Mouse (Mus musculus) kidney, adult 2 months (tissue): ENCODE measurements around the gene Zfp934. TPM values are rescaled to one million over a fixed set of nuclear protein-coding genes. Genes with fewer than 3 reads are reported as not detected.
A peak's percentile ranks its signal among the peaks of the same experiment; 100 is the strongest.
"Not testable (repeated sequence)": the region's sequence is repeated elsewhere in the genome, so short reads cannot be mapped to it uniquely, and the experiment has no call there.

ENCODE experiments used
- DNase-seq: peaks from one replicate; pipeline ENCODE4 v3.0.0; 2021
- H3K27ac ChIP-seq: fragments of 200-500 bp; 2 replicates; pipeline ENCODE4 v1.5.1; 2012; ENCODE audit warnings: low read depth, low read length, control low read depth, inconsistent platforms; ENCODE audit not compliant: insufficient read depth
- H3K27me3 ChIP-seq: fragments of 200-500 bp; replicated peaks from 2 replicates; pipeline ENCODE4 v1.6.1; 2012; ENCODE audit warnings: mild to moderate bottlenecking, moderate library complexity, low read length, inconsistent platforms; ENCODE audit not compliant: control insufficient read depth, insufficient read depth
- H3K36me3 ChIP-seq: fragments of 200-500 bp; 2 replicates; pipeline ENCODE4 v1.6.1; 2012; ENCODE audit warnings: mild to moderate bottlenecking, moderate library complexity, low read length, inconsistent platforms; ENCODE audit not compliant: control insufficient read depth, insufficient read depth
- H3K4me1 ChIP-seq: fragments of 200-500 bp; 2 replicates; pipeline ENCODE4 v1.6.1; 2011; ENCODE audit warnings: low read length; ENCODE audit not compliant: control insufficient read depth, insufficient read depth
- H3K4me3 ChIP-seq: fragments of 200-500 bp; 2 replicates; pipeline ENCODE4 v1.5.1; 2011; ENCODE audit warnings: mild to moderate bottlenecking, low read depth, low read length, control low read depth; ENCODE audit not compliant: insufficient read depth
- CTCF ChIP-seq: fragments of 200-500 bp; conservative IDR thresholded peaks from 2 replicates; pipeline ENCODE4 v1.5.1; 2011; ENCODE audit warnings: low read depth, mild to moderate bottlenecking, control low read depth, low read length, moderate library complexity, mixed read lengths; ENCODE audit not compliant: insufficient read depth, insufficient read length
- WGBS: fragments of 180-500 bp; shearing (Covaris S2); methylation state at CpG from one replicate; pipeline ENCODE4 v1.1.7; 2018; 5-methylcytosine and 5-hydroxymethylcytosine counted together
- polyA plus RNA-seq: library from polyadenylated mRNA; depleted of rRNA; stranded (reverse); fragments of >200 nt; gene quantifications from 2 replicates; pipeline ENCODE4 v1.2.3, GENCODE M21; 2012; rRNA removed

Zfp934 gene
- polyA plus RNA-seq: 1.1 and 2.1 TPM in 2 replicates

DNA sequence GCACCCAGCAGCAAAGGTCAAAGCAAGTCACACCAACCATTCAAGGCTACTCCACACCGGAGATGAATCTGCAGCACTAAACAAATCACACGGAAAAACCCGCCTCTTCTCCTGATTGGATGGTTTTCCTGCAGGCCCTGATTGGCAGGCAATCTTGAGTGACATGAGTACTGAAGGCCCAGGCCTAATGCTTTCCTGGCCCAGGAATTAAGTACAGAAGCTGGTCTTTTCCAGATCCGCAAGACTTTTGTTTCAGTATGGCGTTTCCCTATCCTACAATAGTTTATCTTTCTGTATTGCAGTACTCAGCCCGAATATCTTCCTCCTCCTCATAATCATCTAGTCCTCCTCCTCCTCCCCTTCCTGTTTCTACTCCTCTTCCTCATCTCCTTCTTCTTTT lies at the start of gene Zfp934:
Gene Zfp934 (minus strand): TSS at position 101 of the 400 bp plus-strand sequence.
- not testable (repeated sequence) for H3K36me3 ChIP-seq, H3K27ac ChIP-seq, H3K4me1 ChIP-seq, H3K4me3 ChIP-seq, H3K27me3 ChIP-seq, DNase-seq
- 91% methylated on average over 4 of the region's 6 CpGs for WGBS

GRCm38 (mm10) chr13:62617449-62617848 lies 46.5 kb upstream of the Zfp934 start:
- not testable (repeated sequence) for H3K27ac ChIP-seq, H3K4me3 ChIP-seq, H3K27me3 ChIP-seq, DNase-seq, H3K4me1 ChIP-seq, H3K36me3 ChIP-seq
- WGBS: 98% methylated on average over 4 of the region's 4 CpGs

DNA sequence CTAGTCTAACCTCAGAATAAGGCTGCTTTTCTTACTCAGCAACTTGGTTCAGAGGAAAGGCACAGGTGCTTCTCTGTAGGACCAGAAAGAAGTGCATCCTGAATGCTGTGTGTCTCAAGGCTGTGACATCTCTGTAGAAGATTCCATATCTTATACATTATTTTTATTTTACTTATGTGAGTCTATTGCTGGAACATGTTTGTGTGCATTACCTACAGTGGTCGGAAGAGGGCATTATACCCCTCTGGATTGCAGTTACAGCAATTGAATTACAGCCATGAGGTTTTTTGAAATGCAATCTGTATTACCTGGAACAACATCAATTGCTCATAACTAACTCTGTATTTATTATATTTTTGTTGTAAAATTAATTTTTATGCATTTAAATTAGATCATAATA lies 9.3 kb downstream of the Zfp934 start:
- not testable (repeated sequence) for H3K4me1 ChIP-seq, H3K4me3 ChIP-seq, H3K27ac ChIP-seq, H3K36me3 ChIP-seq, H3K27me3 ChIP-seq
- peak; percentile 12 for DNase-seq
- 27% methylated on average over 1 of the region's 1 CpGs for WGBS

DNA sequence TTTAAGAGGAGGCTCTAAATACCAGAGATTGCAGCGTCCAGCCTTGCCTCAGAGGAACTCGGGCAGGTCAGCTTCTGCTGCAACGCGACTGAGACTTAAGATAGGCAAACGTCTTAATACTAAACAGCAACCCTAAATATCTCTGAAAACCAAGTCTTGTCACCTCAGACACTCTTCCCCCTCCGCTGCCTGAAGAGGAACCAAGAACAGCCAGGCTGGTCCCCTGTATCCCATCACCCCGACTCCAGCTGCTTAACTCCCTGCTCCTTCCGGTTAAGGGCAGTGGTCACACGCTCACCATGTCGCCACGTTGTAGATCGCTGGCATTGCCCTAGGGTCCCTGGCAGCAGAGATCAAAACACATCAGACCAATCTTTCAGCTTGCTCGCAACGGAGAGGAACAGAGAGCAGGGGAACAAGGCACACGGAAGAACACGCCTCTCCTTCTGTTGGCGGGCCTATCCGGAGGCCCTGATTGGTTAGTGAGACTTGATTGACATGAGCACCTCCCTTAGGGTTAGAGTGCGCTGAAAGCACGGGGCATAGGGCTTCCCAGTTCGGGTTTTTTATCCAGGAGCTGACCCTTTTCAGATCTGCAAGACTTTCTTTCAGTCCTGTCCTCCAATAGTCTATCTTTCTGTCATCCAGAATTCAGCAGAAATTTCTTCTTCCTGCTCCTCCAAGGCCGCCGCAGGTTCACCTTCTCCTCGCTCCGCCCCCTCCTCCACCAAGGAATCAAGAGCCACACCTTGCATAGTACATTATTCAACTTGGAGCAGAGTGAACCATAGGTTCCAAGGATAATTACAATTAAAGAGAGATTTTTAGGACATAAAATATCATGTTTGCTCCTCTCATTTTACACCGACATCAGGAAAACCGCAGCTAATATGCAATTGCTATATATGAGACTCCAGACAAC lies 12.5 kb downstream of the Zfp934 start, which contains the start of gene Zfp935:
Gene Zfp935 (minus strand): TSS at position 323 of the 922 bp plus-strand sequence.
- H3K36me3 ChIP-seq, H3K4me1 ChIP-seq, H3K27ac ChIP-seq, H3K27me3 ChIP-seq: not testable (repeated sequence)
- peak within 1 kb of the TSS; percentile 80 for H3K4me3 ChIP-seq
- peak; percentile 85 for DNase-seq
- 2% methylated on average over 27 of the region's 27 CpGs for WGBS

DNA sequence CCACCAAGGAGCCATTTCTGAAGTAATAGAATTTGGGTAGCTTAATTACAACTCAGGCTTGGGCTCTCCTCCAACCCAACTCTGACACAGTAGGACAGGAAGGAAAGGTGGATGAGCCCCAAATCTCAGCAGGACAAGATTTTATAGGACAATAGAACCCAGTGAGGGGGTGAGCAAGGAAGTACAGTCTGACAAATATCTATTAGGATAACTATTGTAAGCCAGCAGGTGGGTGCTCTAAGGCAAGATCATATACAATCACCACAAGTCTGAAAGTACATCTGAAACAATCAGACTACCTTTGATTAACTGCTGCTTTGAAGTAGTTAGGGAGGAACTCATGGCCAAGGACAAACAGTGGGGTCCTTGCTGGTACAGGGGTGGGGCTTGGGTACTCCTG lies 40.9 kb downstream of the Zfp934 start:
- not testable (repeated sequence) for H3K27me3 ChIP-seq, H3K4me1 ChIP-seq, H3K4me3 ChIP-seq, DNase-seq, H3K27ac ChIP-seq, H3K36me3 ChIP-seq

GRCm38 (mm10) chr13:62510641-62511420 lies 60.2 kb downstream of the Zfp934 start:
- WGBS: 91% methylated on average over 1 of the region's 1 CpGs
- H3K4me3 ChIP-seq, H3K27ac ChIP-seq, DNase-seq, H3K27me3 ChIP-seq, H3K4me1 ChIP-seq, H3K36me3 ChIP-seq: not testable (repeated sequence)

GRCm38 (mm10) chr13:62472661-62473060 lies 98.3 kb downstream of the Zfp934 start:
- H3K36me3 ChIP-seq, H3K27me3 ChIP-seq, H3K27ac ChIP-seq, H3K4me3 ChIP-seq, H3K4me1 ChIP-seq: not testable (repeated sequence)
- peak; percentile 71 for DNase-seq
- 85% methylated on average over 8 of the region's 8 CpGs for WGBS

- 0 out of 2 replicates have a peak, but pooled peaks have one; percentile 14 for TF ChIP-seq CTCF
Observed at GRCm38 (mm10) chr13:62469947-62470346, 101.1 kb downstream of the Zfp934 start.

DNA sequence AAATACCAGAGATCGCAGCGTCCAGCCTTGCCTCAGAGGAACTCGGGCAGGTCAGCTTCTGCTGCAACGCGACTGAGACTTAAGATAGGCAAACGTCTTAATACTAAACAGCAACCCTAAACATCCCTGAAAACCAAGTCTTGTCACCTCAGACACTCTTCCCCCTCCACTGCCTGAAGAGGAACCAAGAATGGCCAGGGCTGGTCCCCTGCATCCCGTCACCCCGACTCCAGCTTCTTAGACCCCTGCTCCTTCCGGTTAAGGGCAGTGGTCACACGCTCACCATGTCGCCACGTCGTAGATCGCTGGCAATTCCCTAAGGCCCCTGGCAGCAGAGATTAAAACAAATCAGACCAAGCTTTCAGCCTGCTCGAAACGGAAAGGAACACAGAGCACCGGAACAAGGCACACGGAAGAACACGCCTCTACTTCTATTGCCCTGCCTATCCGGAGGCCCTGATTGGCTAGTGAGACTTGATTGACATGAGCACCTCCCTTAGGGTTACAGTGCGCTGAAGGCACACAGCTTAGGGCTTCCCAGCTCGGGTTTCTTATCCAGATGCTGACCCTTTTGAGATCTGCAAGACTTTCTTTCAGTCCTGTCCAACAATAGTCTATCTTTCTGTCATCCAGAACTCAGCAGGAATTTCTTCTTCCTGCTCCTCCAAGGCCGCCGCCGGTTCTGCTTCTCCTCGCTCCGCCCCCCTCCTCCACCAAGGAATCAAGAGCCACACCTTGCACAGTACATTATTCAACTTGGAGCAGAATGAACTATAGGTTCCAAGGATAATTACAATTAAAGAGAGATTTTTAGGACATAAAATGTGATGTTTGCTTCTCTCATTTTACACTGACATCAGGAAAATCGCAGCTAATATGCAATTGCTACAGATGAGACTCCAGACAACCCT lies 104.3 kb downstream of the Zfp934 start, which contains the start of gene Gm49359:
Gene Gm49359 (minus strand): TSS at position 409 of the 911 bp plus-strand sequence.
- H3K4me1 ChIP-seq, H3K27me3 ChIP-seq, H3K36me3 ChIP-seq: not testable (repeated sequence)
- Histone ChIP-seq H3K4me3 (peak within 1 kb of the TSS; percentile 85), H3K27ac (peak within 1 kb of the TSS; percentile 41)
- DNase-seq: peak; percentile 96
- WGBS: 2% methylated on average over 28 of the region's 28 CpGs

More at GRCm38 (mm10) chr13:62469947-62470346, 101.1 kb downstream of the Zfp934 start:
- H3K27me3 ChIP-seq, H3K27ac ChIP-seq, H3K36me3 ChIP-seq, H3K4me1 ChIP-seq, H3K4me3 ChIP-seq: not testable (repeated sequence)
- DNase-seq: peak; percentile 42
